Mouse (Mus musculus) CD4-positive naive resting alpha-beta T cell, adult 76 days (primary cell): Measurements from ENCODE around the gene Rgs13. TPM values are rescaled to one million over a fixed set of nuclear protein-coding genes. Genes with fewer than 3 reads are reported as not detected.

ENCODE experiments used
- total RNA-seq: library from RNA; stranded (reverse); gene quantifications from one replicate; pipeline ENCODE4 v1.2.4, GENCODE M21; 2023

Gene Rgs13
- total RNA-seq, result 0.85 TPM

GRCm38 (mm10) chr1:144177166-144177565, at the start of gene Rgs13:
TSS of gene Rgs13 (minus strand) at chr1:144177372.

Other genes starting within 250 kb of the Rgs13 start
- gene Rgs2, start 173.2 kb downstream of the Rgs13 start, total RNA-seq, result 335 TPM
- gene Rgs1, start 71.9 kb upstream of the Rgs13 start, total RNA-seq, result 334 TPM